Mouse (Mus musculus) ES-Bruce4 (cell line): ENCODE results near the gene Nudt2. TPM values are rescaled to one million over a fixed set of nuclear protein-coding genes. Genes with fewer than 3 reads are reported as not detected.

Experiments used
- H3K27ac ChIP-seq: 2 replicates; pipeline ENCODE4 v1.5.1; 2012; ENCODE audit warnings: low read length, inconsistent platforms; ENCODE audit not compliant: insufficient read depth
- H3K27me3 ChIP-seq: 2 replicates; pipeline ENCODE4 v1.6.1; 2012; ENCODE audit warnings: mild to moderate bottlenecking, low read length, inconsistent platforms; ENCODE audit not compliant: control insufficient read depth, poor library complexity, insufficient read depth, severe bottlenecking
- H3K36me3 ChIP-seq: 2 replicates; pipeline ENCODE4 v1.6.1; 2012; ENCODE audit warnings: inconsistent platforms, mild to moderate bottlenecking, low read length, moderate library complexity; ENCODE audit not compliant: control insufficient read depth, poor library complexity, insufficient read depth, severe bottlenecking
- H3K4me1 ChIP-seq: one replicate; pipeline ENCODE4 v1.8.1; 2011; ENCODE audit warnings: low read length; ENCODE audit not compliant: control insufficient read depth, insufficient read depth
- H3K4me3 ChIP-seq: 2 replicates; pipeline ENCODE4 v1.5.1; 2011; ENCODE audit warnings: low read depth, mild to moderate bottlenecking, low read length
- H3K9ac ChIP-seq: 2 replicates; pipeline ENCODE4 v1.6.1; 2012; ENCODE audit warnings: low read depth, mild to moderate bottlenecking, inconsistent platforms; ENCODE audit not compliant: poor library complexity, severe bottlenecking
- H3K9me3 ChIP-seq: replicated peaks from 2 replicates; pipeline ENCODE4 v1.6.1; 2012; ENCODE audit warnings: mild to moderate bottlenecking, low read length, inconsistent platforms; ENCODE audit not compliant: control insufficient read depth, poor library complexity, insufficient read depth, severe bottlenecking
- CTCF ChIP-seq: IDR thresholded peaks from one replicate; pipeline ENCODE4 v1.8.1; 2011; ENCODE audit warnings: low read depth, low read length
- EP300 ChIP-seq: IDR thresholded peaks from 2 replicates; pipeline ENCODE4 v1.6.1; 2011; ENCODE audit warnings: low read depth, low read length; ENCODE audit not compliant: insufficient read depth
- POLR2A ChIP-seq: IDR thresholded peaks from one replicate; pipeline ENCODE4 v1.8.1; 2011; ENCODE audit warnings: low read length; ENCODE audit not compliant: insufficient read depth
- polyA plus RNA-seq: library from polyadenylated mRNA; stranded (reverse); fragments of >200 nt; gene quantifications from 2 replicates; pipeline ENCODE4 v1.2.4, GENCODE M21; 2011; ENCODE audit warnings: low read depth; ENCODE audit not compliant: missing spikeins, insufficient read depth, insufficient read length

The Nudt2 gene
- polyA plus RNA-seq, 1 experiment = 37.4 TPM

GRCm38 (mm10) chr4:41477648-41478160 lies 12.8 kb downstream of the Nudt2 start:
- no peaks in the 10 kb centered on the region for H3K4me1 ChIP-seq
- H3K27ac ChIP-seq = no peak overlapping the region
- TF ChIP-seq EP300 = no peak
- TF ChIP-seq POLR2A = no peak
- no peak for TF ChIP-seq CTCF
- H3K9ac ChIP-seq = no peak overlapping the region
- H3K27me3 ChIP-seq = no peaks in the 10 kb centered on the region
- 0 out of 2 replicates have a peak, but pooled peaks cover 2% of the 10 kb centered on the region for H3K36me3 ChIP-seq
- no peaks in the 10 kb centered on the region for H3K9me3 ChIP-seq
- no peak overlapping the region for H3K4me3 ChIP-seq

GRCm38 (mm10) chr4:41478751-41479455 lies 14.0 kb downstream of the Nudt2 start:
- Histone ChIP-seq H3K4me3 (no peak overlapping the region), H3K9me3 (no peaks in the 10 kb centered on the region), H3K4me1 (no peaks in the 10 kb centered on the region), H3K27ac (no peak overlapping the region), H3K27me3 (no peaks in the 10 kb centered on the region), H3K36me3 (0 out of 2 replicates have a peak, but pooled peaks cover 2% of the 10 kb centered on the region), H3K9ac (no peak overlapping the region)
- TF ChIP-seq POLR2A = no peak
- peak; percentile 41 for TF ChIP-seq CTCF
- TF ChIP-seq EP300 = no peak

- H3K9me3 ChIP-seq = no peaks in the 10 kb centered on the region
- TF ChIP-seq POLR2A = no peak
- TF ChIP-seq EP300 = no peak
- TF ChIP-seq CTCF = no peak
- H3K9ac ChIP-seq = no peak overlapping the region
- 0 out of 2 replicates have a peak, but pooled peaks cover 2% of the 10 kb centered on the region for H3K36me3 ChIP-seq
- no peaks in the 10 kb centered on the region for H3K4me1 ChIP-seq
- no peak overlapping the region for H3K4me3 ChIP-seq
- H3K27me3 ChIP-seq = no peaks in the 10 kb centered on the region
- no peak overlapping the region for H3K27ac ChIP-seq
These were observed 14.5 kb downstream of the Nudt2 start for GRCm38 (mm10) chr4:41479456-41479804.

- no peak overlapping the region for H3K27ac ChIP-seq
- H3K36me3 ChIP-seq = 0 out of 2 replicates have a peak, but pooled peaks cover 2% of the 10 kb centered on the region
- H3K4me1 ChIP-seq = no peaks in the 10 kb centered on the region
- no peaks in the 10 kb centered on the region for H3K9me3 ChIP-seq
- TF ChIP-seq EP300 (no peak), CTCF (no peak), POLR2A (no peak)
- H3K9ac ChIP-seq = no peak overlapping the region
- H3K4me3 ChIP-seq = no peak overlapping the region
- no peaks in the 10 kb centered on the region for H3K27me3 ChIP-seq
These were observed 15.3 kb downstream of the Nudt2 start for GRCm38 (mm10) chr4:41480254-41480653.

- Histone ChIP-seq H3K27ac (no peak overlapping the region), H3K9ac (no peak overlapping the region), H3K4me3 (no peak overlapping the region), H3K9me3 (0 out of 2 replicates have a peak, but pooled peaks cover 2% of the 10 kb centered on the region), H3K4me1 (no peaks in the 10 kb centered on the region), H3K27me3 (no peaks in the 10 kb centered on the region), H3K36me3 (0 out of 2 replicates have a peak, but pooled peaks cover 2% of the 10 kb centered on the region)
- TF ChIP-seq EP300 (no peak), POLR2A (no peak), CTCF (no peak)
These were observed 16.7 kb downstream of the Nudt2 start for GRCm38 (mm10) chr4:41481601-41482017.

- TF ChIP-seq EP300 (no peak), POLR2A (no peak), CTCF (no peak)
- H3K27me3 ChIP-seq = no peaks in the 10 kb centered on the region
These were observed 28.0 kb downstream of the Nudt2 start for GRCm38 (mm10) chr4:41492951-41493350.

More at GRCm38 (mm10) chr4:41492951-41493350, 28.0 kb downstream of the Nudt2 start:
- H3K9ac ChIP-seq = no peak overlapping the region
- no peak overlapping the region for H3K4me3 ChIP-seq
- H3K4me1 ChIP-seq = no peaks in the 10 kb centered on the region
- no peak overlapping the region for H3K27ac ChIP-seq
- H3K9me3 ChIP-seq = no peaks in the 10 kb centered on the region
- H3K36me3 ChIP-seq = no peaks in the 10 kb centered on the region
